In genomic region chr5:43827366-43827765, GRCm38 (mm10) we compare ENCODE assay signal across 20 mouse cellular contexts. TPM values are rescaled to one million over a fixed set of nuclear protein-coding genes. Genes with fewer than 3 reads are reported as not detected.
"Had no signal": no experiment of that assay in that cellular context is flagged by ENCODE, and none has a peak within 500 bp of the region (broad histone marks: within the 10 kb centered on the region; RNA-seq: fewer than 3 reads in every experiment).

No protein-coding gene starts in this region.

- H3K4me2 ChIP-seq: liver, embryonic 13.5 days; midbrain, embryonic 12.5 days; neural tube, embryonic 13.5 days had no signal

- ATAC-seq: intestine, postnatal 0 days; midbrain, embryonic 16.5 days had no signal

- H3K36me3 ChIP-seq: liver, embryonic 13.5 days; midbrain, embryonic 12.5 days; neural tube, embryonic 13.5 days had no signal

- H3K4me1 ChIP-seq: liver, embryonic 13.5 days; midbrain, embryonic 12.5 days; neural tube, embryonic 13.5 days had no signal

- H3K9me3 ChIP-seq: liver, embryonic 13.5 days; midbrain, embryonic 12.5 days; neural tube, embryonic 13.5 days had no signal

- H3K9ac ChIP-seq: liver, embryonic 13.5 days; midbrain, embryonic 12.5 days; neural tube, embryonic 13.5 days had no signal

- H3K27ac ChIP-seq: kidney, postnatal 0 days; layer of hippocampus, adult 2 months; left cerebral cortex, adult 2 months; liver, embryonic 13.5 days; midbrain, embryonic 12.5 days; neural tube, embryonic 13.5 days had no signal

- DNase-seq: kidney, adult 2 months; kidney, postnatal 25 days; layer of hippocampus, adult 9-11 months; liver, embryonic 13.5 days; lung, adult 2 months; lung, postnatal 14 days; lung, postnatal 4 days; thymus, adult 18-20 months had no signal

- H3K4me3 ChIP-seq: layer of hippocampus, adult 2 months; left cerebral cortex, adult 2 months; liver, embryonic 13.5 days; midbrain, embryonic 12.5 days; myocyte; neural tube, embryonic 13.5 days had no signal

- H3K27me3 ChIP-seq: liver, embryonic 13.5 days; midbrain, embryonic 12.5 days; neural tube, embryonic 13.5 days had no signal

RNA-seq across cellular contexts. Expression of gene Bst1, which starts 8.7 kb away (rescaled TPM):
- total RNA-seq: layer of hippocampus, adult 2 months; layer of hippocampus, postnatal 25 days; left cerebral cortex, adult 2 months; left cerebral cortex, postnatal 10 days; left cerebral cortex, postnatal 36 days had no signal
- polyA plus RNA-seq: limb, embryonic 11.5 days; myocyte had no signal
